Mouse (Mus musculus) heart, postnatal 0 days (tissue): ENCODE measurements around the gene Rad17.

Source experiments
- CTCF ChIP-seq: IDR thresholded peaks from 2 replicates; pipeline ENCODE4 v1.5.1; 2016; ENCODE audit warnings: antibody characterized with exemption, control low read depth, low read depth
- EP300 ChIP-seq: IDR thresholded peaks from 2 replicates; pipeline ENCODE4 v1.6.1; 2016; ENCODE audit warnings: antibody characterized with exemption, low read depth

DNA sequence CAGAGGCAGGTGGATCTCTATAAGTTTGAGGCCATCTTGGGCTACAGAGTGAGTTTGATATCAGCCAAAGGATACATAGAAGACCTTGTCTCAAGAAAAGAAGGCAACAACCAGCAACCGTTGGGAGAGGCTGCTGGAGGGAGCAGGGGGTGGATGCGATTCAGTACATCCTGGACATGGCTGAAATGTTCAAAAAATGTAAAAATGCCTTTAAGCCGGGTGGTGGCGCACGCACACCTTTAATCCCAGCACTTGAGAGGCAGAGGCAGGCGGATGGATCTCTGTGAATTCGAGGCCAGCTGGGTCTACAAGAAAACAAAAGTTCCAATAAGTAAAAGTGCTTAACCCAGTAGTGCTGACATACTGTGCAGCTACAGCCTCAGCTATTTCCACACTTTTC is 36.7 kb upstream of the Rad17 start:
- no peak for TF ChIP-seq CTCF
- TF ChIP-seq EP300: no peak
